Mouse (Mus musculus) bone marrow, adult 2 months (tissue): ENCODE measurements around the gene Tspan18. TPM values are rescaled to one million over a fixed set of nuclear protein-coding genes. Genes with fewer than 3 reads are reported as not detected.

Source experiments
- H3K27ac ChIP-seq: fragments of 200-500 bp; 2 replicates; pipeline ENCODE4 v1.5.1; 2012; ENCODE audit warnings: low read depth, mild to moderate bottlenecking, control low read depth, inconsistent platforms, low read length; ENCODE audit not compliant: control insufficient read depth, poor library complexity, insufficient read depth
- H3K4me1 ChIP-seq: fragments of 200-500 bp; 2 replicates; pipeline ENCODE4 v1.6.1; 2011; ENCODE audit warnings: low read length; ENCODE audit not compliant: control insufficient read depth, insufficient read depth
- H3K4me3 ChIP-seq: fragments of 200-500 bp; replicated peaks from 2 replicates; pipeline ENCODE3; 2011; ENCODE audit warnings: mild to moderate bottlenecking, low read depth, low read length, control low read depth; ENCODE audit not compliant: control insufficient read depth
- CTCF ChIP-seq: fragments of 200-500 bp; IDR thresholded peaks from 2 replicates; pipeline ENCODE4 v1.5.1; 2011; ENCODE audit warnings: low read length, control low read depth; ENCODE audit not compliant: control insufficient read depth, insufficient read depth
- POLR2A ChIP-seq: fragments of 200-500 bp; IDR thresholded peaks from 2 replicates; pipeline ENCODE4 v1.6.1; 2011; ENCODE audit warnings: low read depth, mild to moderate bottlenecking, control low read depth, low read length, borderline replicate concordance; ENCODE audit not compliant: control insufficient read depth
- WGBS: fragments of 180-500 bp; shearing (Covaris S2); methylation state at CpG from one replicate; pipeline ENCODE4 v1.1.7; 2018; 5-methylcytosine and 5-hydroxymethylcytosine counted together
- polyA plus RNA-seq: library from polyadenylated mRNA; stranded (reverse); fragments of >200 nt; gene quantifications from 2 replicates; pipeline ENCODE4 v1.2.4, GENCODE M21; 2011; ENCODE audit warnings: low replicate concordance; ENCODE audit not compliant: missing spikeins, insufficient read depth, insufficient read length

Tspan18 gene
- polyA plus RNA-seq, 1 experiment: 0.52 TPM

- WGBS: 76% methylated on average over 15 of the region's 15 CpGs
- TF ChIP-seq CTCF (no peak), POLR2A (no peak)
- no peak overlapping the region for H3K4me3 ChIP-seq
Measured at GRCm38 (mm10) chr2:93313768-93314632, 20.3 kb downstream of the Tspan18 start.

DNA sequence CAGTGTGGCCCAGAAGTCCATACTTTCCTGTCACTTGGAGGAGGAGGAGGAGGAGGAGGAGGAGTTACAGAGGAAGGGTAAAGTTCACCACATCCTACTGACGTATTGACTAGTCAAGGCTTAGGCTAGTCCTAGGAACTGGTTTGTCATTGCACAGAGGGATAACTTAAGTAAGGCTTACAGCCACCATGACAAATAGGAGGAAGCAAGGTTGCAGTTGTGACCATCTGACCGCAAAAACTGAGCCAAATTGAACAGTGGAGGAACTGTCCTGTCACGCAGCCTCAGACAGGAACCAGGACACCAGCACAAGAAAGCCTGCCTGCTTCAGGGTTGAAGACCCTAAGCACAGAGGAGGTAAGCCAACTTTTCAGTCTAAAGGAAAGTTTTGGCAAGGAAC, 21.8 kb downstream of the Tspan18 start:
- no peak for TF ChIP-seq CTCF
- no peak for TF ChIP-seq POLR2A
- WGBS: 37% methylated on average over 3 of the region's 3 CpGs
- H3K27ac ChIP-seq: no peak overlapping the region
- no peaks in the 10 kb centered on the region for H3K4me1 ChIP-seq
- no peak overlapping the region for H3K4me3 ChIP-seq

More at GRCm38 (mm10) chr2:93313768-93314632, 20.3 kb downstream of the Tspan18 start:
- no peak overlapping the region for H3K27ac ChIP-seq
- no peaks in the 10 kb centered on the region for H3K4me1 ChIP-seq

DNA sequence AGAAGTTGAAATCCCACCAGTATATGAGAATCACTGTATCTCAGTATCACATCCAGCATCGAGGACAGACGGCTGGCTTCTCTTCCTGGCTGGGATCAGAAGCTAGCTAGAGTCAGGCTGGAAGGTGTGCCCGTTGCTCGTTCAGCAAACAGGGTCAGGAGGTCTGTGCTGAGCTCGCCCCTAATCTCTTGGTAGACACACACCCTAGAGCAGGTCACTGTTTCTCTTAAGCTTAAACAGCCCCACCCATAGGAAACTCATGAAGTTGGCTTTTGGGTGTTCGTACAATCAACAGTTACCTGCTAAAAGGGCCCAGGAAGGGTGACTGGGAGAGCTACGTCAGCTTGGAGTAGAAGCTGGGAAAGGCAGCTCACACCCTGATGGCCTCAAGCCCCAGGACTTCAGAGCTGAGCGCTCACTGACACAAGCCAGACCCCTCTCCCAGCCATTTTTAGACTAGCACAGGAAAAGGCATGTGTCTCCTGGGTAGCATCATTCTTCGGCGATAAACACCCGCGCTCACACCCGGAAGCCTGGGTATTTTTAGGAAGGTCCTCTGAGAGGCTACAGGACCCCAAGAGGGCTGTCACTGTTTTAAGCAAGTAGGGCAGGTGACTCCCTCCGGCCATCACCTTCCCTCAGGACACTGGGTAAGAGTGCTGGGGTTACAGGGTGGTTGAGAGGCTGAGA, 24.4 kb downstream of the Tspan18 start:
- Histone ChIP-seq H3K4me3 (no peak overlapping the region), H3K27ac (no peak overlapping the region), H3K4me1 (no peaks in the 10 kb centered on the region)
- 84% methylated on average over 14 of the region's 14 CpGs for WGBS
- TF ChIP-seq POLR2A (no peak), CTCF (no peak)

GRCm38 (mm10) chr2:93306898-93307297, 27.4 kb downstream of the Tspan18 start:
- WGBS: 73% methylated on average over 4 of the region's 4 CpGs
- no peak overlapping the region for H3K4me3 ChIP-seq
- H3K4me1 ChIP-seq: no peaks in the 10 kb centered on the region
- no peak overlapping the region for H3K27ac ChIP-seq
- TF ChIP-seq CTCF: no peak
- no peak for TF ChIP-seq POLR2A

GRCm38 (mm10) chr2:93304273-93304634, 30.1 kb downstream of the Tspan18 start:
- H3K27ac ChIP-seq: no peak overlapping the region
- 69% methylated on average over 4 of the region's 4 CpGs for WGBS
- no peak overlapping the region for H3K4me3 ChIP-seq
- H3K4me1 ChIP-seq: no peaks in the 10 kb centered on the region
- no peak for TF ChIP-seq CTCF
- TF ChIP-seq POLR2A: no peak

DNA sequence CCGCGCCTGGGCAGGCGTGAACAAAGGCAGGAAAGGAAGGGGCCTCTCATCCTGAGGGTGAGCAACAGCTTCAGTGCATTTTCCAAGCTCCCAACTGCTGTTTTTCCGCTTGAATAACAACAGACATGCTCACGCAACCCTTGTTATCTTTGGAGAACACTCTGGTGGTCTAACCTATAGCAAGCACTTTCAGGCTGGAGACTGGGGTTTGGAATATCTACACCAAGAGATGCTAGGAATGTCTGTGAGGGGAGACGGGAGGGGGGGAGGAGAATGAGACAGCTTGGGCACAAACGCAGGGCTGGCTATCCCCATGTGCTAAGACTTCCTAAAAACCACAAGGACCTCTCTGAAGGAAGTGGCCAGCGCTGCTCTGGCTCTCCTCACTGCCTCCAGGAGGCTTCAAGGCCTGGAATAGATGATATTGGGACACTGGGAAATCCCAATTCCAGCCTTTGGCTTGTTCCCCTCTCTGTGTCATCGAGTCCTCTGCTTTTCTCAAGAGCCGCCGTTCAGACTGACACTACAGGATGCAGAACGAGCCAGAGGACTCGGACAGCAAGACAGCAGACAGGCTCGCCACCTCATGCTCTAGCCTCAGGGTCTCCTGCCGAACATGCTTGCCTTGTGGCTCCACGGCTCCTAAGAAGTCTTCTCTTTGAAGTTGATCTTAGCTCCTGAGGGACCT, 30.6 kb downstream of the Tspan18 start:
- H3K27ac ChIP-seq: no peak overlapping the region
- 52% methylated on average over 16 of the region's 16 CpGs for WGBS
- TF ChIP-seq CTCF (no peak), POLR2A (no peak)
- H3K4me3 ChIP-seq: no peak overlapping the region
- H3K4me1 ChIP-seq: no peaks in the 10 kb centered on the region

GRCm38 (mm10) chr2:93303260-93303584, 31.1 kb downstream of the Tspan18 start:
- Histone ChIP-seq H3K27ac (no peak overlapping the region), H3K4me1 (no peaks in the 10 kb centered on the region), H3K4me3 (no peak overlapping the region)
- TF ChIP-seq CTCF (no peak), POLR2A (no peak)
- whole genome bisulfite sequencing: 67% methylated on average over 5 of the region's 5 CpGs

DNA sequence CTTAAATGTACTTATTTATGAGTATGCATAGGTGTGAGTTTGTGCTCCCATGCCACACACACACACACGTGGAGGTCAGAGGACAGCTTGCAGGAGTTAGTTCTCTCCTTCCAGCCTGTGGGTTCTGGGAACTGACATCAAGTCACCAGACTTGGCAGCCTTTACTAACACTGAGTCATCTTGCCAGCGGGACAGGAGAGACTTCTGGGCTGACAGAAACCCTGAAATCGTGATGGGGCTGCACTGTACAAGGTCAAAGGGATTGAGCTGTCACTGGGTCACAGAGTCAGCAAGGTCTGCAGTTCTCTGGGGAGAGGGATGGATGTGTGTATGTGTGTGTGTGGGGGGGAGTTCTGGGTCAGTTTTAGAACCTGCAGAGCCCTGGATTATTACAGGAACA, 36.6 kb downstream of the Tspan18 start:
- TF ChIP-seq POLR2A (no peak), CTCF (no peak)
- Histone ChIP-seq H3K27ac (no peak overlapping the region), H3K4me3 (no peak overlapping the region), H3K4me1 (no peaks in the 10 kb centered on the region)
- 26% methylated on average over 3 of the region's 3 CpGs for WGBS
